Mouse (Mus musculus): Measurements from ENCODE around the gene Cfd. TPM values are rescaled to one million over a fixed set of nuclear protein-coding genes. Genes with fewer than 3 reads are reported as not detected.

The Cfd gene
- polyA plus RNA-seq, 1 experiment from 2014 or later, result not detected

- no peak overlapping the region for H3K4me2 ChIP-seq (ENCODE audit: low read depth, low read length)
- H3K27me3 ChIP-seq (ENCODE audit: control insufficient read depth, insufficient read depth, low read length), result peaks cover 20% of the 10 kb centered on the region
- H3K9me3 ChIP-seq (replicated peaks; ENCODE audit: control insufficient read depth, low read length), result no peaks in the 10 kb centered on the region
- 67% methylated on average over 11 of the region's 11 CpGs for WGBS
- H3K27ac ChIP-seq (replicated peaks; ENCODE audit: low read depth, low read length), result no peak overlapping the region
- ATAC-seq (replicated peaks; ENCODE audit: insufficient number of reproducible peaks, low FRiP score, low TSS enrichment, low read depth) (no peak), DNase-seq (ENCODE audit: low spot score) (no peak)
- H3K4me3 ChIP-seq (ENCODE audit: low read depth, low read length), result no peak overlapping the region
- H3K4me1 ChIP-seq (ENCODE audit: control insufficient read depth, insufficient read depth, low read length), result peaks cover 5% of the 10 kb centered on the region
- no peak overlapping the region for H3K9ac ChIP-seq (replicated peaks; ENCODE audit: low read length)
- H3K36me3 ChIP-seq (replicated peaks; ENCODE audit: control insufficient read depth, insufficient read depth, low read depth, low read length), result peaks cover 2% of the 10 kb centered on the region; the same call in 1 of the 2 replicates
Measured at GRCm38 (mm10) chr10:79914131-79914947, 23.7 kb downstream of the Cfd start.

GRCm38 (mm10) chr10:79914948-79915596, 24.4 kb downstream of the Cfd start:
- 79% methylated on average over 7 of the region's 7 CpGs for WGBS
- no peak overlapping the region for H3K27ac ChIP-seq (replicated peaks; ENCODE audit: low read depth, low read length)
- H3K4me1 ChIP-seq (ENCODE audit: control insufficient read depth, insufficient read depth, low read length), result peaks cover 8% of the 10 kb centered on the region; the same call in 1 of the 2 replicates
- H3K27me3 ChIP-seq (ENCODE audit: control insufficient read depth, insufficient read depth, low read length), result peaks cover 27% of the 10 kb centered on the region
- ATAC-seq (replicated peaks; ENCODE audit: insufficient number of reproducible peaks, low FRiP score, low TSS enrichment, low read depth) (no peak), DNase-seq (ENCODE audit: low spot score) (no peak)
- no peaks in the 10 kb centered on the region for H3K9me3 ChIP-seq (replicated peaks; ENCODE audit: control insufficient read depth, low read length)
- H3K36me3 ChIP-seq (replicated peaks; ENCODE audit: control insufficient read depth, insufficient read depth, low read depth, low read length), result peaks cover 2% of the 10 kb centered on the region; the same call in 1 of the 2 replicates
- H3K4me2 ChIP-seq (ENCODE audit: low read depth, low read length), result no peak overlapping the region
- no peak overlapping the region for H3K9ac ChIP-seq (replicated peaks; ENCODE audit: low read length)
- no peak overlapping the region for H3K4me3 ChIP-seq (ENCODE audit: low read depth, low read length)

DNA sequence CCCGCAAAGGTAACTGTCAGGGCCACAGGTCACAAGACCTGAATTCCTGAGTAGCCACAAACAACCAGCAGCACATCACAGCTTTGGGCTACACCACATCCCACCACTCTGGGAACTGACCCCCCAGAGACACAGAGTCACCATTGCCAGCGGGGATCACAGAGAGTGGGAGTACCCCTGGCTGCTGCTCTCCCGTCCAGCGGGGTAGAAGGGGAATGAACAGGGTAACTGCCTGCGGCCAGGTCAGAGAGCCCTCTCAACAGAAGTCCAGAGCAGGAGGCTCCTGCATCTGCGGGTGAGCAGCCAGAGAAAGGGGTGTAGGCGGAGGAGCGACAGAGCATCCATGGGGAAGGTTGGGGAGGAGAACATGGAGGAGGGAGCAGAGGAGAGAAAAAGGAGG, 25.4 kb downstream of the Cfd start:
- peak overlapping the region; percentile 96 for H3K9ac ChIP-seq (replicated peaks; ENCODE audit: low read length)
- WGBS, result 6% methylated on average over 8 of the region's 8 CpGs
- H3K36me3 ChIP-seq (replicated peaks; ENCODE audit: control insufficient read depth, insufficient read depth, low read depth, low read length), result no peaks in the 10 kb centered on the region
- DNase-seq (ENCODE audit: low spot score) (no peak), ATAC-seq (replicated peaks; ENCODE audit: insufficient number of reproducible peaks, low FRiP score, low TSS enrichment, low read depth) (no peak)
- no peaks in the 10 kb centered on the region for H3K9me3 ChIP-seq (replicated peaks; ENCODE audit: control insufficient read depth, low read length)
- H3K27me3 ChIP-seq (ENCODE audit: control insufficient read depth, insufficient read depth, low read length), result peaks cover 37% of the 10 kb centered on the region
- peaks cover 8% of the 10 kb centered on the region; the same call in 1 of the 2 replicates for H3K4me1 ChIP-seq (ENCODE audit: control insufficient read depth, insufficient read depth, low read length)
- H3K27ac ChIP-seq (replicated peaks; ENCODE audit: low read depth, low read length), result no peak overlapping the region
- peak overlapping the region; percentile 91 for H3K4me2 ChIP-seq (ENCODE audit: low read depth, low read length)
- peak overlapping the region; percentile 83 for H3K4me3 ChIP-seq (ENCODE audit: low read depth, low read length)

- peaks cover 8% of the 10 kb centered on the region; the same call in 1 of the 2 replicates for H3K4me1 ChIP-seq (ENCODE audit: control insufficient read depth, insufficient read depth, low read length)
- peak within 1 kb of the TSS; percentile 96 for H3K9ac ChIP-seq (replicated peaks; ENCODE audit: low read length)
- peak within 1 kb of the TSS; percentile 91 for H3K4me2 ChIP-seq (ENCODE audit: low read depth, low read length)
- peak within 1 kb of the TSS; percentile 59 for H3K27ac ChIP-seq (replicated peaks; ENCODE audit: low read depth, low read length)
- peak within 1 kb of the TSS; percentile 83 for H3K4me3 ChIP-seq (ENCODE audit: low read depth, low read length)
- no peaks in the 10 kb centered on the region for H3K9me3 ChIP-seq (replicated peaks; ENCODE audit: control insufficient read depth, low read length)
- no peaks in the 10 kb centered on the region for H3K36me3 ChIP-seq (replicated peaks; ENCODE audit: control insufficient read depth, insufficient read depth, low read depth, low read length)
- peak; percentile 74 for ATAC-seq (replicated peaks; ENCODE audit: insufficient number of reproducible peaks, low FRiP score, low TSS enrichment, low read depth)
- peaks cover 46% of the 10 kb centered on the region for H3K27me3 ChIP-seq (ENCODE audit: control insufficient read depth, insufficient read depth, low read length)
- peak; percentile 87 for DNase-seq (ENCODE audit: low spot score)
- WGBS, result 3% methylated on average over 42 of the region's 42 CpGs
Measured at GRCm38 (mm10) chr10:79916808-79917531, 26.3 kb downstream of the Cfd start, which contains the start of gene Kiss1r. Gene Kiss1r (plus strand): TSS chr10:79916971.

DNA sequence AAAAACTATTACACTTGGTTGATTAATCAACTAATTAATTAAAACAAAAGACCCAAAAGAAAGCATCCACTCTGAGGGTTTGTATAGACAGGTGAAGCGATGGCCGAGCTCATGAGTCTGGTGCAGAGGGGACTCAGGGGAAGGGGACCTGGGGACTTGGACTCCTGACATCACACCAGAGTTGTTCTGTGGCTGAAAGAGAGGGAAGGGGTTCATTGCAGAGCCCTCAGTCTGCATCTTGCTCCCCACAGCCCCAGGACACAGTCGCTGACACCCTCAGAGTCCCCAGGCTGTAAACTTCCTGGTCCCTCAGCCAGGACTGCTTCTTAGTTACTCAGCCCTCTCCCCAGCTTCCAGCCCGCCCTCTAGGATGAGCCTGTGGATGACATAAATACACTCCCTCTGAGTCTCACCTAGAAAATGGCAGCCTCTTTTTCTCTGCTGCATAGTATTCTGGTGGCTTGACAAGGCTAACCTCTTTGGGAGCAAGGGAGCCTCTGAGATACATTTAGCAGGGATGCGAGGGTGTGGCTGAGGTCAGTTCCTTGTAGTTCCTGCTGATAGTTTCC, 27.0 kb downstream of the Cfd start:
- Histone ChIP-seq H3K9me3 (replicated peaks; ENCODE audit: control insufficient read depth, low read length) (no peaks in the 10 kb centered on the region), H3K4me1 (ENCODE audit: control insufficient read depth, insufficient read depth, low read length) (peaks cover 8% of the 10 kb centered on the region; the same call in 1 of the 2 replicates), H3K9ac (replicated peaks; ENCODE audit: low read length) (no peak overlapping the region), H3K4me3 (ENCODE audit: low read depth, low read length) (peak overlapping the region; percentile 83; the same call in 1 of the 2 replicates), H3K4me2 (ENCODE audit: low read depth, low read length) (no peak overlapping the region), H3K36me3 (replicated peaks; ENCODE audit: control insufficient read depth, insufficient read depth, low read depth, low read length) (no peaks in the 10 kb centered on the region), H3K27me3 (ENCODE audit: control insufficient read depth, insufficient read depth, low read length) (peaks cover 53% of the 10 kb centered on the region), H3K27ac (replicated peaks; ENCODE audit: low read depth, low read length) (no peak overlapping the region)
- WGBS, result 67% methylated on average over 5 of the region's 5 CpGs
- ATAC-seq (replicated peaks; ENCODE audit: insufficient number of reproducible peaks, low FRiP score, low TSS enrichment, low read depth) (no peak), DNase-seq (ENCODE audit: low spot score) (no peak)

DNA sequence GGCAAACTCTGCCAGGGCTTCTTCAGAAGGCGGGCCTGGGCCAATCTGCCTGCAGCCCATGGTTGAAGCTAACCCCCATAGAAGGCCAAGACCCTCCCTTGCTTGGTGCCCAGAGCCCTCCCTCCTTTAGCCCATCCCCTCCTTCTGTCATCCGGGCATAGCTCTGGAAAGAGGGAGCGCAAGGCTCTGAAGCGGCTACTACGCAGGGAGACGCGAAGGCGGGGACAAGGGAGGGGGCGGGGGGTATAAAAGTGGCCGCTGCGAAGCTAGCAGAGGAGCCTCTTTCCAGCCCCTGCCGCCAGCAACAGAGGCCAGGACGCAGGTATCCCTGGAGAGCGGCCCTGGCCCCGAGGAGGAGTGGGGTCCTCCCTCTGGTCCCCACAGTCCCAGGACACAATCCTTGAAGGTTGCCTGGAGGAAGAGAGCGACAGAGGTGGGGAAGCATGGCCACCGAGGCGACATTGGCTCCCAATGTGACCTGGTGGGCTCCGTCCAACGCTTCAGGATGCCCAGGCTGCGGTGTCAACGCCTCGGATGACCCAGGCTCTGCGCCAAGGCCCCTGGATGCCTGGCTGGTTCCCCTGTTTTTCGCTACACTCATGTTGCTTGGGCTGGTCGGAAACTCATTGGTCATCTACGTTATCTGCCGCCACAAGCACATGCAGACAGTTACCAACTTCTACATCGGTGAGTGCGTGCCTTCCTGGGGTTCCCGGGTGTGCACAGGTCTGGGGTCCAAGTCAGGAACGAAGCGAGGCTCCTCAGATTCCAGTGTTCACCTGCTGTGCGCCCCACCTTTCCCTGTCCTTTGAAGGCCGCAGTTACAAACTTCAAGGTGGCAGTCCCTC, 27.8 kb downstream of the Cfd start:
- no peaks in the 10 kb centered on the region for H3K36me3 ChIP-seq (replicated peaks; ENCODE audit: control insufficient read depth, insufficient read depth, low read depth, low read length)
- H3K4me1 ChIP-seq (ENCODE audit: control insufficient read depth, insufficient read depth, low read length), result peaks cover 8% of the 10 kb centered on the region; the same call in 1 of the 2 replicates
- no peak for DNase-seq (ENCODE audit: low spot score)
- WGBS, result 7% methylated on average over 35 of the region's 35 CpGs
- H3K9me3 ChIP-seq (replicated peaks; ENCODE audit: control insufficient read depth, low read length), result no peaks in the 10 kb centered on the region
- ATAC-seq (replicated peaks; ENCODE audit: insufficient number of reproducible peaks, low FRiP score, low TSS enrichment, low read depth), result no peak
- no peak overlapping the region; the same call in 1 of the 2 replicates for H3K9ac ChIP-seq (replicated peaks; ENCODE audit: low read length)
- no peak overlapping the region for H3K4me2 ChIP-seq (ENCODE audit: low read depth, low read length)
- H3K4me3 ChIP-seq (ENCODE audit: low read depth, low read length), result peak overlapping the region; percentile 4; the same call in 1 of the 2 replicates
- H3K27me3 ChIP-seq (ENCODE audit: control insufficient read depth, insufficient read depth, low read length), result peaks cover 61% of the 10 kb centered on the region
- no peak overlapping the region for H3K27ac ChIP-seq (replicated peaks; ENCODE audit: low read depth, low read length)
